Comparison of ENCODE assay signal across 8 mouse cellular contexts in genomic region chr11:95392223-95392667, GRCm38 (mm10). TPM values are rescaled to one million over a fixed set of nuclear protein-coding genes. Genes with fewer than 3 reads are reported as not detected.
A peak's percentile ranks its signal among the peaks of the same experiment; 100 is the strongest.
DNase-seq lines count a peak whose midpoint lies in the region; ATAC-seq and TF ChIP-seq lines count a peak whose summit lies in the region.

No protein-coding gene starts in this region.

- 43% methylated on average over 7 of the region's 7 CpGs for WGBS in neural tube, embryonic 13.5 days
- 56% methylated on average over 7 of the region's 7 CpGs for WGBS in stomach, embryonic 14.5 days

- no peak for TF ChIP-seq CTCF in left cerebral cortex, adult 2 months (IDR thresholded peaks at IDR 0.05)

- no peak for DNase-seq in neural tube, embryonic 10.5 days (ENCODE audit: extremely low spot score, low spot score)
- DNase-seq in frontal cortex, postnatal 36 days (ENCODE audit: low spot score in 2 of 2): peak; percentile 58 to 66
- DNase-seq in left cerebral cortex, adult 2 months (ENCODE audit: extremely low spot score in 1 of 2, low spot score in 2 of 2): peak; percentile 40 to 50
- DNase-seq in embryo, embryonic 11 days: no peak
- DNase-seq in kidney, postnatal 4 days: no peak

- no peak overlapping the region for H3K27ac ChIP-seq in neural tube, embryonic 13.5 days (replicated peaks)
- peak overlapping the region; percentile 7; the same call in 1 of the 2 replicates for H3K27ac ChIP-seq in left cerebral cortex, adult 2 months
- peak overlapping the region; percentile 49; the same call in 1 of the 2 replicates for H3K27ac ChIP-seq in stomach, embryonic 14.5 days (ENCODE audit: low read length)

- H3K4me1 ChIP-seq in neural tube, embryonic 13.5 days (replicated peaks): peaks cover 10% of the 10 kb centered on the region
- H3K4me1 ChIP-seq in stomach, embryonic 14.5 days (ENCODE audit: control insufficient read depth, insufficient read depth, low read length): peaks cover 4% of the 10 kb centered on the region; the same call in 1 of the 2 replicates

- peaks cover 52% of the 10 kb centered on the region for H3K36me3 ChIP-seq in neural tube, embryonic 13.5 days
- peaks cover 32% of the 10 kb centered on the region for H3K36me3 ChIP-seq in stomach, embryonic 14.5 days (ENCODE audit: control insufficient read depth, insufficient read depth, low read length)

- intact Hi-C loops in left cerebral cortex, adult 2 months (cut with DNase I): no loop called here

- peak; percentile 33; the same call in 1 of the 2 replicates for ATAC-seq in neural tube, embryonic 13.5 days (ENCODE audit: low read depth)
- ATAC-seq in stomach, embryonic 14.5 days (ENCODE audit: insufficient number of reproducible peaks, insufficient read depth, low FRiP score, low read depth): no peak
- no peak for ATAC-seq in erythroid progenitor cell, adult 5-6 weeks (replicated peaks; ENCODE audit: low FRiP score, poor library complexity, severe bottlenecking)

- H3K27me3 ChIP-seq in neural tube, embryonic 13.5 days: 0 out of 2 replicates have a peak, but pooled peaks cover 6% of the 10 kb centered on the region
- no peaks in the 10 kb centered on the region for H3K27me3 ChIP-seq in stomach, embryonic 14.5 days (ENCODE audit: control insufficient read depth, insufficient read depth, low read length)

- no peak overlapping the region for H3K4me2 ChIP-seq in neural tube, embryonic 13.5 days
- H3K4me2 ChIP-seq in stomach, embryonic 14.5 days (replicated peaks; ENCODE audit: low read depth, low read length): no peak overlapping the region

- no peak overlapping the region for H3K4me3 ChIP-seq in neural tube, embryonic 13.5 days
- no peak overlapping the region for H3K4me3 ChIP-seq in left cerebral cortex, adult 2 months
- no peak overlapping the region for H3K4me3 ChIP-seq in stomach, embryonic 14.5 days (ENCODE audit: low read depth, low read length)

- H3K9me3 ChIP-seq in neural tube, embryonic 13.5 days: no peaks in the 10 kb centered on the region
- H3K9me3 ChIP-seq in stomach, embryonic 14.5 days (ENCODE audit: control insufficient read depth, low read depth, low read length): no peaks in the 10 kb centered on the region

- H3K9ac ChIP-seq in neural tube, embryonic 13.5 days: no peak overlapping the region
- no peak overlapping the region for H3K9ac ChIP-seq in stomach, embryonic 14.5 days (replicated peaks; ENCODE audit: low read depth, low read length)

RNA-seq across cellular contexts. Expression of gene Slc35b1, which starts 7.8 kb away (rescaled TPM):
- 138 and 139 TPM in 2 replicates for polyA plus RNA-seq in neural tube, embryonic 13.5 days (2015; fragmentation: Nextera tagmentation; extraction: Ambion mirVana)
- total RNA-seq in left cerebral cortex, adult 2 months (2021): 10 to 100 TPM; 55.8 to 61.9 TPM
- 91.0 and 98.1 TPM in 2 replicates for polyA plus RNA-seq in stomach, embryonic 14.5 days (2014; fragmentation: Nextera tagmentation; extraction: Ambion mirVana)
- total RNA-seq in erythroid progenitor cell, adult 5-6 weeks (2015; ENCODE audit: low replicate concordance): 35.0 and 42.3 TPM in 2 replicates
- 38.7 and 50.4 TPM in 2 replicates for total RNA-seq in erythroid progenitor cell, adult 5-6 weeks (2017; ENCODE audit: low replicate concordance)

RNA-seq across cellular contexts. Expression of gene Spop, which starts 21.6 kb away (rescaled TPM):
- polyA plus RNA-seq in neural tube, embryonic 13.5 days (2015; fragmentation: Nextera tagmentation; extraction: Ambion mirVana): 201 and 211 TPM in 2 replicates
- 100 to 1,000 TPM; 178 to 187 TPM for total RNA-seq in left cerebral cortex, adult 2 months (2021)
- 105 and 111 TPM in 2 replicates for polyA plus RNA-seq in stomach, embryonic 14.5 days (2014; fragmentation: Nextera tagmentation; extraction: Ambion mirVana)
- total RNA-seq in erythroid progenitor cell, adult 5-6 weeks (2015; ENCODE audit: low replicate concordance): 57.3 and 75.5 TPM in 2 replicates
- 61.7 and 70.0 TPM in 2 replicates for total RNA-seq in erythroid progenitor cell, adult 5-6 weeks (2017; ENCODE audit: low replicate concordance)

RNA-seq across cellular contexts. Expression of gene Fam117a, which starts 55.4 kb away (rescaled TPM):
- 3.2 and 3.7 TPM in 2 replicates for polyA plus RNA-seq in neural tube, embryonic 13.5 days (2015; fragmentation: Nextera tagmentation; extraction: Ambion mirVana)
- 1 to 10 TPM; 3.0 to 3.6 TPM for total RNA-seq in left cerebral cortex, adult 2 months (2021)
- 14.3 and 15.7 TPM in 2 replicates for polyA plus RNA-seq in stomach, embryonic 14.5 days (2014; fragmentation: Nextera tagmentation; extraction: Ambion mirVana)
- 340 and 347 TPM in 2 replicates for total RNA-seq in erythroid progenitor cell, adult 5-6 weeks (2015; ENCODE audit: low replicate concordance)
- 282 and 287 TPM in 2 replicates for total RNA-seq in erythroid progenitor cell, adult 5-6 weeks (2017; ENCODE audit: low replicate concordance)

Comparison
In these comparisons a context has a peak if more than half of its experiments do, and no peak if none do; other contexts are left out.
1. DNase-seq: peak in frontal cortex, postnatal 36 days (2 of 2) and left cerebral cortex, adult 2 months (2 of 2); none in neural tube, embryonic 10.5 days (single experiment), embryo, embryonic 11 days (single experiment) and kidney, postnatal 4 days (0 of 2).
2. RNA of gene Fam117a, which starts 55.4 kb away (total RNA-seq): 282 to 347 TPM in erythroid progenitor cell, adult 5-6 weeks; 3.0 to 3.6 TPM in left cerebral cortex, adult 2 months; every median in the first group is over 10 times any median in the second.